Mouse (Mus musculus) kidney, adult 2 months (tissue): Measurements from ENCODE around the gene Slc12a8.

Experiments
- CTCF ChIP-seq: fragments of 200-500 bp; conservative IDR thresholded peaks from 2 replicates; pipeline ENCODE4 v1.5.1; 2011; ENCODE audit warnings: low read depth, mild to moderate bottlenecking, control low read depth, low read length, moderate library complexity, mixed read lengths; ENCODE audit not compliant: insufficient read depth, insufficient read length
- POLR2A ChIP-seq: fragments of 200-500 bp; IDR thresholded peaks from one replicate; pipeline ENCODE4 v1.6.1; 2011; ENCODE audit warnings: low read depth, low read length, control low read depth

DNA sequence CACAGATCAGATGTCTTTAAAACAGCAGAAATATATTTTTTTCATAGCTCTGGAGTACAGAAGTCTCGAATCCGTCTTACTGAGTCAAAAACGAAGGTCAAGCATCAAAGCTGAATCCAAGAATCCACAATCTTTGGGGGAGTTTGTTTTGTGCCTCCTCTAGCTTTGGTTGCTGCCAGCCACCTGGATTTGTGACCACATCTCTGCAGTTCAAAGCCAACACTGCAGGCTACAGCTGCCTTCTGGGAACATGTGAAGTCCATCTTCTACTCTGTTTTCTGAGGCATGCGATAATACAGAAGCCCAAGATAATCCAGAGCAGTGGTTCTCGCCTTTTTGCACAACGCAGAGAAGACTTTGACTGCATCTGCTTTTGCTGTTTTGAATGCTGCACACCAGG lies 149.1 kb downstream of the Slc12a8 start:
- TF ChIP-seq CTCF (no peak), POLR2A (no peak)
